Mouse (Mus musculus) hindbrain, embryonic 16.5 days (tissue): Measurements from ENCODE around the gene Rnf214. TPM values are rescaled to one million over a fixed set of nuclear protein-coding genes. Genes with fewer than 3 reads are reported as not detected.

Experiments
- ATAC-seq: fragments of 200-750 bp; cut with Nextera tagmentation; 2 replicates; pipeline ENCODE4 v1.8.0; 2017; ENCODE audit warnings: moderate TSS enrichment, moderate library complexity
- H3K27ac ChIP-seq: fragments of 300-500 bp; sonication (generic); 2 replicates; pipeline ENCODE4 v1.5.1; 2014; ENCODE audit warnings: low read depth, mild to moderate bottlenecking, control low read depth, low read length, moderate library complexity
- H3K27me3 ChIP-seq: fragments of 300-500 bp; sonication (generic); replicated peaks from 2 replicates; pipeline ENCODE4 v1.6.1; 2014; ENCODE audit warnings: low read length; ENCODE audit not compliant: control insufficient read depth, insufficient read depth
- H3K36me3 ChIP-seq: fragments of 300-500 bp; sonication (generic); 2 replicates; pipeline ENCODE4 v1.6.1; 2014; ENCODE audit warnings: mild to moderate bottlenecking, low read length, moderate library complexity, mixed read lengths; ENCODE audit not compliant: control insufficient read depth, insufficient read depth
- H3K4me1 ChIP-seq: fragments of 300-500 bp; sonication (generic); 2 replicates; pipeline ENCODE4 v1.6.1; 2014; ENCODE audit warnings: low read depth, low read length; ENCODE audit not compliant: control insufficient read depth, insufficient read depth
- H3K4me2 ChIP-seq: fragments of 300-500 bp; sonication (generic); 2 replicates; pipeline ENCODE4 v1.6.1; 2014; ENCODE audit warnings: mild to moderate bottlenecking, low read length, control low read depth, moderate library complexity
- H3K4me3 ChIP-seq: fragments of 300-500 bp; sonication (generic); 2 replicates; pipeline ENCODE4 v1.5.1; 2014; ENCODE audit warnings: mild to moderate bottlenecking, low read length, control low read depth, moderate library complexity
- H3K9ac ChIP-seq: fragments of 300-500 bp; sonication (generic); 2 replicates; pipeline ENCODE4 v1.6.1; 2014; ENCODE audit warnings: low read depth, mild to moderate bottlenecking, control low read depth, low read length, moderate library complexity
- H3K9me3 ChIP-seq: fragments of 300-500 bp; sonication (generic); 2 replicates; pipeline ENCODE4 v1.6.1; 2014; ENCODE audit warnings: mild to moderate bottlenecking, low read length, moderate library complexity; ENCODE audit not compliant: control insufficient read depth
- WGBS: fragments of 180-500 bp; shearing (Covaris S2); extraction: QIAGEN DNeasy Blood & Tissue Kit; methylation state at CpG from one replicate; pipeline ENCODE4 v1.1.7; 2014; 5-methylcytosine and 5-hydroxymethylcytosine counted together
- polyA plus RNA-seq: library from polyadenylated mRNA; unstranded; fragments of >200 nt; fragmentation: Nextera tagmentation; extraction: Ambion mirVana; gene quantifications from 2 replicates; pipeline ENCODE4 v1.2.1, GENCODE M21; 2015

The Rnf214 gene
- polyA plus RNA-seq, 1 experiment from 2014 or later = 79.7 TPM

GRCm38 (mm10) chr9:45938088-45938487, 31.4 kb upstream of the Rnf214 start:
- H3K4me3 ChIP-seq = no peak overlapping the region
- no peak overlapping the region for H3K27ac ChIP-seq
- ATAC-seq = no peak
- no peaks in the 10 kb centered on the region for H3K4me1 ChIP-seq
- H3K4me2 ChIP-seq = no peak overlapping the region
- 88% methylated on average over 8 of the region's 8 CpGs for WGBS
- no peak overlapping the region for H3K9ac ChIP-seq
- H3K36me3 ChIP-seq = peaks cover 25% of the 10 kb centered on the region
- H3K9me3 ChIP-seq = no peaks in the 10 kb centered on the region
- H3K27me3 ChIP-seq = no peaks in the 10 kb centered on the region

GRCm38 (mm10) chr9:45936883-45937282, 30.2 kb upstream of the Rnf214 start:
- peak; percentile 75; the same call in 1 of the 2 replicates for ATAC-seq
- 22% methylated on average over 3 of the region's 3 CpGs for WGBS
- H3K4me3 ChIP-seq = no peak overlapping the region

GRCm38 (mm10) chr9:45935628-45936210, 29.0 kb upstream of the Rnf214 start, which contains the start of gene Tagln:
Gene Tagln, minus strand, starts transcription at chr9:45936058.
- H3K9me3 ChIP-seq = no peaks in the 10 kb centered on the region
- H3K27ac ChIP-seq = no peak within 1 kb of the TSS
- peak within 1 kb of the TSS; percentile 42 for H3K4me2 ChIP-seq
- H3K27me3 ChIP-seq = no peaks in the 10 kb centered on the region
- 12% methylated on average over 21 of the region's 21 CpGs for WGBS
- H3K9ac ChIP-seq = no peak within 1 kb of the TSS
- 0 out of 2 replicates have a peak, but pooled peaks have one; percentile 28 for ATAC-seq
- H3K4me3 ChIP-seq = no peak within 1 kb of the TSS
- H3K4me1 ChIP-seq = no peaks in the 10 kb centered on the region
- H3K36me3 ChIP-seq = peaks cover 16% of the 10 kb centered on the region; the same call in 1 of the 2 replicates

More at GRCm38 (mm10) chr9:45936883-45937282, 30.2 kb upstream of the Rnf214 start:
- Histone ChIP-seq H3K36me3 (peaks cover 17% of the 10 kb centered on the region), H3K9ac (no peak overlapping the region), H3K27ac (no peak overlapping the region), H3K4me1 (no peaks in the 10 kb centered on the region), H3K4me2 (no peak overlapping the region), H3K27me3 (no peaks in the 10 kb centered on the region), H3K9me3 (no peaks in the 10 kb centered on the region)

- no peaks in the 10 kb centered on the region for H3K9me3 ChIP-seq
- H3K4me1 ChIP-seq = no peaks in the 10 kb centered on the region
- ATAC-seq = no peak
- H3K27me3 ChIP-seq = no peaks in the 10 kb centered on the region
- H3K4me3 ChIP-seq = no peak overlapping the region
- no peak overlapping the region for H3K4me2 ChIP-seq
- peaks cover 21% of the 10 kb centered on the region for H3K36me3 ChIP-seq
- 76% methylated on average over 11 of the region's 11 CpGs for WGBS
- H3K9ac ChIP-seq = no peak overlapping the region
- no peak overlapping the region for H3K27ac ChIP-seq
Measured at GRCm38 (mm10) chr9:45932571-45933415, 26.1 kb upstream of the Rnf214 start.

GRCm38 (mm10) chr9:45931958-45932357, 25.2 kb upstream of the Rnf214 start:
- ATAC-seq = no peak
- Histone ChIP-seq H3K9ac (no peak overlapping the region), H3K9me3 (no peaks in the 10 kb centered on the region), H3K27me3 (no peaks in the 10 kb centered on the region), H3K36me3 (peaks cover 28% of the 10 kb centered on the region), H3K4me2 (no peak overlapping the region), H3K4me3 (no peak overlapping the region), H3K27ac (no peak overlapping the region), H3K4me1 (no peaks in the 10 kb centered on the region)
- 47% methylated on average over 1 of the region's 1 CpGs for WGBS

- Histone ChIP-seq H3K27me3 (no peaks in the 10 kb centered on the region), H3K27ac (no peak overlapping the region), H3K9ac (no peak overlapping the region), H3K4me3 (no peak overlapping the region), H3K4me2 (no peak overlapping the region), H3K9me3 (no peaks in the 10 kb centered on the region), H3K36me3 (peaks cover 42% of the 10 kb centered on the region), H3K4me1 (no peaks in the 10 kb centered on the region)
- 85% methylated on average over 5 of the region's 5 CpGs for WGBS
- ATAC-seq = no peak
Measured at GRCm38 (mm10) chr9:45929285-45929684, 22.6 kb upstream of the Rnf214 start.

- no peak for ATAC-seq
- Histone ChIP-seq H3K9me3 (no peaks in the 10 kb centered on the region), H3K36me3 (peaks cover 41% of the 10 kb centered on the region), H3K27me3 (no peaks in the 10 kb centered on the region), H3K4me3 (no peak overlapping the region), H3K9ac (no peak overlapping the region), H3K27ac (no peak overlapping the region), H3K4me2 (no peak overlapping the region), H3K4me1 (no peaks in the 10 kb centered on the region)
- 57% methylated on average over 1 of the region's 1 CpGs for whole genome bisulfite sequencing
Measured at GRCm38 (mm10) chr9:45919895-45920294, 13.2 kb upstream of the Rnf214 start.

- no peak overlapping the region for H3K4me2 ChIP-seq
- no peak overlapping the region for H3K9ac ChIP-seq
- H3K27me3 ChIP-seq = no peaks in the 10 kb centered on the region
- no peaks in the 10 kb centered on the region for H3K9me3 ChIP-seq
- no peaks in the 10 kb centered on the region for H3K4me1 ChIP-seq
- H3K4me3 ChIP-seq = no peak overlapping the region
- WGBS = 52% methylated on average over 5 of the region's 5 CpGs
- peak overlapping the region; percentile 53 for H3K27ac ChIP-seq
- H3K36me3 ChIP-seq = peaks cover 52% of the 10 kb centered on the region
- peak; percentile 95 for ATAC-seq
Measured at GRCm38 (mm10) chr9:45917041-45917934, 10.6 kb upstream of the Rnf214 start.
